Mouse (Mus musculus) lung, postnatal 0 days (tissue): ENCODE results near the gene Ptgr1.

Experiments used
- CTCF ChIP-seq: IDR thresholded peaks from 2 replicates; pipeline ENCODE4 v1.5.1; 2016; ENCODE audit warnings: antibody characterized with exemption, mild to moderate bottlenecking
- EP300 ChIP-seq: IDR thresholded peaks from 2 replicates; pipeline ENCODE4 v1.6.1; 2016; ENCODE audit warnings: antibody characterized with exemption, mild to moderate bottlenecking, control low read depth

- TF ChIP-seq CTCF (peak; percentile 67), EP300 (no peak)
Observed at GRCm38 (mm10) chr4:59000614-59001013, 13.7 kb upstream of the Ptgr1 start.
